Mouse (Mus musculus) v-Abl transformed pro-B cells (cell line): Measurements from ENCODE around the gene Ehbp1l1.

ENCODE experiments used
- in situ Hi-C, 2 experiments: fragments of 400-800 bp; cut with MboI; formaldehyde crosslinking; loops; one replicate each; pipeline ENCODE4 v1.15.1; 2025; ENCODE audit not compliant: unreplicated experiment in 2 of 2

Ehbp1l1 gene

DNA sequence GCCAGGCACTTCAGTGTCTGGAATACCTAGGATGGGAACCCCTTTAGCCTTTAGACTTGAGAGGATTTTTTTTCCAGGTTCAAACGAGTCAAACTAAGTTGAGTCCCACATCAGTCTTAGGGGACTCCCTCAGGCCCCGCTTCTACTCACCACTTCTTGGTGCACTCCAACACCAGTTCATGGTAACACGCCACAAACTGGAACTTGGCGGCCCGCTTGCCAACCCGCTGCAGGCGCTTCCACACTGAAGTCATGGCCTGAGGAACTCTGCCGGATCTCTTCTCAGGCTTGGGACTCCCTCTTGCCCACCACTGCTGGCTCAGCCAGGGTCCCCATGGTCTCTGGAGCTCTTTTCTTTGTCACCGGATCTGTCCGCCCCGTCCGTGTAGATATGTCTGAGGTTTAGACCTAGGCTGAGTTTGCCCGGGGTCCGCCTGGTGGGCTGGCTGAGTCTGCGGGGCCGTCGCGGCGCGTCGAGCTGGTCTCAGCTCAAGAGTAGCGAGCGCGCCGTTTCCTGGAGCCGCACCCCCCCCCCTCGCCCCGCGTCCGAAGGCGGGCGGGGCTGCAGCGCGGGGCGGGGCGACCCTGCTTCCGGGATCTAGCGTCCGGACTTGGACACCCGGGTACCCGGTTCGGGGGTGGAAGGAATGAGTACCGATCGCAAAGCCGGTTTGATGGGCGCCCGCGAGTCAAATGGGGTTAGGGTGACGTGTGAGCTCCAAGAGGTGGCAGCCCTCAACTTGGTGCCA lies at the start of gene Ehbp1l1:
TSS of gene Ehbp1l1 (minus strand) at position 551 of the 749 bp plus-strand sequence.
- in situ Hi-C loops: no loop called here

DNA sequence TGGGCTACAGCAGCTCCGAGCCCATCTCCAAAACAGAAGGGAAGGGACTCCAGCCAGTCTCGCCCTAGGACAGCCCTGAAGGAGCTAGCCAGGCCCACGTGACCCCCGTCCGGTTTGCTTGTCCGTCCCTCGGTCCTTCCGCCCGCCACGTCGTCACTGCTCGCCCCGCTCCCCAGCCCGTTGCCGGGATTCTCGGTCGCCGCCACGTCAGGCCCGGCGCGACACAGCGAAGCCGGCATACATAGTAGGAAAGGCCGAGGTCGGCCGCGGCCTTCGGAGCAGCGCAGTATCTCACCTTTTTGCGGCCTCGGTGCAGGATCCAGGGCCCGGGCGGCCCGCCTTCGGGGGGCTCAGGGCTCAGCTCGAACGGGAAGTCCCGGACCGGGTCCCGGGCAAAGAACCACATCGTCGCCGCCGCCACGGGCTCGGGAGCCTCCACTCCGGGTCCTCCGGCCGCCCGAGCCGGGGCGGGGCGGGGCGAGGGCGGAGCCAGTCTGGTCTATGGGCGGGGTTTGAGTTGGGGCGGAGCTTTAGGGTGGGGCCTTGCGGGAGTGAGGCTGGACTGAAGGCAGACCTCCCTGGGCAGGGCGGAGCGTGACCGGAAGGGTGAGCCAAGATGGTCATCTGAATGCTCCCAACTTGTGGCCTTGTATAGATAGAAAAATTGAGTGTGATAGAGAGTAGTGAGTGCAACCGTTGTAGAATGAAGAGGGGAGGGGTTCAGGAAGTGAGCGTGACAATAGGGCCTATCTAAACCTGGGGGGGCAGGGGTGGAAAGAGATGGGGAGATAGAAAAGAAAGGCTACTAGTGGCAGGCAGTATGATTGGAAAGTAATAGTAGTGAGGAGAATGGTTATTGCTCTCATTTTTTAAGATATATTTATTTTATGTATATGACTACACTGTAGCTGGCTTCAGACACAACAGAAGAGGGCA lies 45.1 kb upstream of the Ehbp1l1 start, which contains the start of gene Scyl1:
TSS of gene Scyl1 (minus strand) at position 495 of the 936 bp plus-strand sequence.
- in situ Hi-C loops: loop anchor here (5.0 to 10.0 kb wide), 2 partner anchors 39 to 66 kb away; partner anchors contain the start of gene Kcnk7 (in 1 of the 2)

DNA sequence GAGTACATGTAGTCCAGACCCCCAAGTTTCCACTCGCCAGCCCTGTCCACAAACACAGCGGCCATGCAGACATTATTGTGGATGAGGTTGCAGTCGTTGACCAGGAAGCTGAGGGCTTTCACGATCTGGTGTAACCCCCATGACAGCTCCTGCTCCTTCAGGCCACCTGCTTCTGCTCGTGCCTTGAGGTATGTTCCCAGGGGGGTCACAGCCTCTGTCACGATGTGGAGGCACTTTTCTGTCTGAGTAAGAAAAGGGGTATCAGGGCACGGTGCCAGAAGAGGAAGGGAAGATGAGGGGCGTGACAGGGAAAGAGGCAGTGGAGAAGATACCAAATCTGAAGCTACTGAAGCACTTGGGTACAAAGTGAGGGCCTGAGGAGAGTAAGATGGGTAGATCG lies 44.2 kb upstream of the Ehbp1l1 start:
- in situ Hi-C loops: loop anchor here (5.0 to 10.0 kb wide), 2 partner anchors 38 to 66 kb away; partner anchors contain the start of gene Kcnk7 (in 1 of the 2)

DNA sequence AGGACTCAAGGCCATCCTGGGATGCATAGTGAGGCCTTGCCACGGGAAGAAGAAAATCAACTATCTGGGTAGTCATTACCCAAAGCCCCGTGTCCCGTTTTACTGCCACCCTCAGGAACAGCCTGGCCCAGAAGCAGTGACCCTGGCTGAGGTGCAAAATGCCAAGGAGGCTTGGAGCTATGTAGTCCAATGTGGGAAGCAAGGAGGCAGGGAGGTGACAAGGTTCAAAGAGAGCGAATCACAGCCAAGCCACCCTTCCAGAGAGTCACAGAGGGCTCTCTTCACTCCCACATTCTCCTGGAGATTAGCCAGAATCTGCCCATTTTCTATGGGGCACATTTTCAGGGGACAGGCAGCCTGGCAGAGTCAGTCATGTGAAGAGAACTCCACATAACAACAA lies 41.2 kb upstream of the Ehbp1l1 start:
- in situ Hi-C loops: no loop called here

DNA sequence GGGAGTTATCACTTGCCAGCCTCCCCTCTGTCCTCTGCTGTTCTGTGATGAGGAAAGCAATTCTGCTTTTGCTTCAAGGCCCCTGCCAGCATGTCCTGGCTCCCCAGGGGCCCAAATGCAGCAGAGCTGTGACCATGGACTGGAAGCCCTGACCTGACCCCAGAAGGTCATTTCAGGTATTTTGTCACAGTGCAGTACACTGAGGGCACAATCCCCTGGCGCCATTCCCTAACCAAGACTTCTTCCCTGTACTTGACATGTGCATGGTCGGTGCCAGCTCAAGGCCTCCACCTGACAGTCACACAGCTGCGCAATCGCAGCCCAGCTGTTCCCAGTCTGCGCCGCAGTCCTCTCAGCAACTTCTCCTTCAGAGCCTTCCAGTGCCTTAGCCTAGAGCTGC lies 37.0 kb upstream of the Ehbp1l1 start:
- in situ Hi-C loops: no loop called here

DNA sequence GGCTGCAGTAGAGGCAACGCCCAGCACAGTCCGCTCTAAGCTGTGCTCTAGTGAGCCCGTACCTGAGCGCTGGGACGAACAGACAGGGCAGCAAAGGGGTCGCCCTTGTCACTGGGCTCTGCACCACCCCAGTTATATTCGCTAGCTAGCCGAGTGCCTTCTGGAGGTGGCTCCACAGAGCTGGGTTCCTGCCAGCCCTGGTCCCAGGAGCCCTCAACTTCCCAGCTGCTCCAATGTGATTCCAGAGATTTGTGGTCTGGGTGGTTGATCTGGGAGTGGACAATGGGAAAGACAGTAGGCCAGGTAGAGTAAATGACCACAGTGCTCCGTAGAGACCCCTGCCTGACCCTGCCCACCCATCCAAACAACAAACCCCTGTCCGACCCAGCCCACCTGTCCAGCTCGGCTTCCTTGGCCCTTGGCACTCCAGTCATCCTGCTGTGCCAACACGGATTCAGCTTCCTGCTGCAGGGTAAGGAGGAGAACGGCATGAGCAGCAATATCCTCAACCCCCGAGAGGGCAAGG lies 32.8 kb upstream of the Ehbp1l1 start:
- in situ Hi-C loops: no loop called here

DNA sequence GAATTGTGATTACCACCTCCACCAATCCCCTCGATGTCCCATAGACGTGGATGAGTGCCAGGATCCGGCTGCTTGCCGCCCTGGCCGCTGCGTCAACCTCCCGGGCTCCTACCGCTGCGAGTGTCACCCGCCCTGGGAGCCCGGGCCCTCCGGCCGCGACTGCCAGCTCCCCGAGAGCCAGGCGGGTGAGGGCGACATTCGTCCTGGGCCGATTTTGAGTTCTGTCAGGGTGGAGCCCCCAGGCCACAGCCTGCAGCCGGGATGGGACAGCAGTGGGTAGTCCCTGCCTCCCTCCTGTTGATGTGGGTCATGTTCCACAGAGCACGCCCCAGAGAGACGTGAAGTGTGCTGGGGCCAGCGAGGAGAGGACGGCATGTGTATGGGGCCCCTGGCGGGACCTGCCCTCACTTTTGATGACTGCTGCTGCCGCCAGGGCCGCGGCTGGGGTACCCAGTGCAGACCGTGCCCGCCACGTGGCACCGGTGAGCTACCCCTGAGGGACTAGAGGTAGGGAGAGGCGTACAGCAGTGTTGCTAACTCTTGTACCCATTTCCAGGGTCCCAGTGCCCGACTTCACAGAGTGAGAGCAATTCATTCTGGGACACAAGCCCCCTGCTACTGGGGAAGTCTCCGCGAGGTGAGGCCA lies 31.0 kb upstream of the Ehbp1l1 start:
- in situ Hi-C loops: no loop called here

DNA sequence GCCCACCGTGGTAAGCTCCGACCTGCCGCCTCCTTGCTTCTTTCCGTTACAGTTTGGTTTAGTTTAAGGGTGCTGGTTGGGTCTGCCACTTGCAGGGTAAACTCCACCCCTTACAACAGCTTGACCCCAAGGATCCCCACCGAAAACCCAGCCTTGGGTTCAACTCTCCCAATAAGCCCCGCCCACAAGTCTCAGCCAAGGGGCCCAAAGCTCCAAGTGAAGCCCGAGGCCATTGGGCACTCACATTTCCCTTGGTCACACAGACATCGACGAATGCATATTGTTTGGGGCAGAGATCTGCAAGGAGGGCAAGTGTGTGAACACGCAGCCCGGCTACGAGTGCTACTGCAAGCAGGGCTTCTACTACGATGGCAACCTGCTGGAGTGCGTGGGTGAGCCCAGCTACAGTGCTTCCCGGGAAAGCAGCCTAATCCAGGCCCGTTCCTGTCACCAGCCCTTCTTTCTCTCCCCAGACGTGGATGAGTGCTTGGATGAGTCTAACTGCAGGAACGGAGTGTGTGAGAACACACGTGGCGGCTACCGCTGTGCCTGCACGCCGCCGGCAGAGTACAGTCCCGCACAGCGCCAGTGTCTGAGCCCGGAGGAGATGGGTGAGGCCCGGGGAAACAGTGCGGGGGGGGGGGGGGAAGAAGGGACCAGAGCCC lies 30.3 kb upstream of the Ehbp1l1 start:
- in situ Hi-C loops: no loop called here

DNA sequence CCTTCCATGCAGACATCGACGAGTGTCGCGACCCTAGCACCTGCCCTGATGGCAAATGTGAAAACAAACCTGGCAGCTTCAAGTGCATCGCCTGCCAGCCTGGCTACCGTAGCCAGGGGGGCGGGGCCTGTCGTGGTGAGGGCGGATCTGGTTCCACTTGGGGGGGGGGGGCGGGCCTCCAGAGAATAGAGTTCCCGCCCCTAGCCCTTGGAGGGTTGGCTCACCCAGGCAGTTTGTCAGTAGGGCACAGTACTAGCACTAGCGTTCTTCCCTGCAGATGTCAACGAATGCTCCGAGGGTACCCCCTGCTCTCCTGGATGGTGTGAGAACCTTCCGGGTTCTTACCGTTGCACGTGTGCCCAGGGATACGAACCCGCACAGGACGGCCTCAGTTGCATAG lies 25.6 kb upstream of the Ehbp1l1 start:
- in situ Hi-C loops: no loop called here

DNA sequence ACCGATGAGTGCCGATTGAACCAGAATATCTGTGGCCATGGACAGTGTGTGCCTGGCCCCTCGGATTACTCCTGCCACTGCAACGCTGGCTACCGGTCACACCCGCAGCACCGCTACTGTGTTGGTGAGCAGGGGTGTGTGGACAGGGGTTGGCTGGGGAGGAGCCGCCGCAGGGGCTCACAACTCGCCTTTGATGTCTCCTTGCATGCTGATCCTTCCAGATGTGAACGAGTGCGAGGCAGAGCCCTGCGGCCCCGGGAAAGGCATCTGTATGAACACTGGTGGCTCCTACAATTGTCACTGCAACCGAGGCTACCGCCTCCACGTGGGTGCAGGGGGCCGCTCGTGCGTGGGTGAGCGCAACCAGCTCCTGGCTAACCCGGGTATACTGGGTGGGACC lies 24.8 kb upstream of the Ehbp1l1 start:
- in situ Hi-C loops: no loop called here

DNA sequence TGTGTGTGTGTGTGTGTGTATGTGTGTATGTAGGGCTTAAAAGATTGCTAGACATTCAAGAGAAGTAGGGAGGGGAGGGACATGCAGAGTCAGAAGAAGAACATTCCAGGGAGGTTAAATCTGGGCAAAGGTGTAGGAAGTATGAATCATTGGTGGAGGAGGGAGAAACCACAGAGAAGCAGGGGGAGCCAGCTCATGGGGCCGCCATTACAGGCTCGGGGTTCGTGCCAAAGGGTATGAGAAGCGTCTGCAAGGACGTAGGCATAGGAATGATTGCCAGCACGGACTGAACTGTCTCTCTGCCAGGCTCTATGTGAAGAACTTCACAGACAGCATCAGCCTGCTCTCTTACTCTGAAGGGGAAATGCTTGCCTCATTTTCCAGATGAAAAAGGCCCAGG lies 23.4 kb upstream of the Ehbp1l1 start:
- in situ Hi-C loops: no loop called here

DNA sequence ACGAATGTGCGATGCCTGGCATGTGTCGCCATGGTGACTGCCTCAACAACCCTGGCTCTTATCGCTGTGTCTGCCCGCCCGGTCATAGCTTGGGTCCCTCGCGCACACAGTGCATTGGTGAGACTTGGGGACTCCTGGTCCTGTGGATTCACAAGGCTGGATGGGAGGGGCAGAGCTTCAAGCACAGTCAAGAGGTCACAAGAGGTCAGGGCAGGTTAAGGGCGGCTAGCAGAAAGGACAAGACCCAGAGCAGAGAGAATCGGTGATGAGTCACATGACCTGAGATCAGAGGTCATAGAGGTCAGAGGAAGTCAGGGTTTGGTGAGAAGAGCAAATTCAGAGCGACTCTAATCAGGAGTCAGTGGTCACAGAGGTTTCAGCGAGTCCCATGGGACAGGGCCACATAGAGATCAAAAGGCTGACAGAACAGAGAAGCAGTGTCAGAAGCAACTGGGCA lies 20.8 kb upstream of the Ehbp1l1 start:
- in situ Hi-C loops: no loop called here

DNA sequence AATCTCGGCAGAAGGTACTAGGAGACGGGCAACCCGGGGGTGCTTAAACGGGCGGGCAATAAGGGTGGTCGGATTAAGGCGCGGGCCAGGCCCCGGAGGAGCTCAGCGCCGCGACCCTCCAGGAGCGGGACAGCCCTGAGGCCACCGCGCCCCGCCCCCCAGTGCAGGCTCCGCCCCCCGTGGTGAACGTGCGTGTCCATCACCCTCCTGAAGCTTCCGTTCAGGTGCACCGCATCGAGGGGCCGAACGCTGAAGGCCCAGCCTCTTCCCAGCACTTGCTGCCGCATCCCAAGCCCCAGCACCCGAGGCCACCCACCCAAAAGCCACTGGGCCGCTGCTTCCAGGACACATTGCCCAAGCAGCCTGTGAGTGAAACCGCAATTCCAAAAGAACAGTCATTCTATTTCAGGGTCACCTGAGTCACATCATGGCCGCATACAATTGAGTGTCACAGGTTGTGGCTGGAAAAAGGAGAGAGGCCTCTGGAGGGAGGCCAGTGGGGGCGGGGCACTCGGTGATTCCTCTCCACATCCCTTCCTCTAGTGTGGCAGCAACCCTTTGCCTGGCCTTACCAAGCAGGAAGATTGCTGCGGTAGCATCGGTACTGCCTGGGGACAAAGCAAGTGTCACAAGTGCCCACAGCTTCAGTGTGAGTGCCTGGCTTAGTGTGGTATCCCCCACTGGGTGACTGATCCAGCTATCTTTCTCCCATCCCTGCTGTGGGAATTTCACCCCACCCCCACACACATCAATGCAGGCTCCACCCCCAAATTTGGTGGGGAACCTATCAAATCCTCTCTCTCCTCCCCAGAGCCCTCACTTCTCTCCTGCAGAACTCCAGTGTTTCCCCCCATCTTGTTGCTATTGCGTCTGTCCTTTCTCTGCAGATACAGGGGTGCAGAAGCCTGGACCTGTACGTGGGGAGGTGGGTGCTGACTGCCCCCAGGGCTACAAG lies 19.9 kb upstream of the Ehbp1l1 start:
- in situ Hi-C loops: no loop called here

DNA sequence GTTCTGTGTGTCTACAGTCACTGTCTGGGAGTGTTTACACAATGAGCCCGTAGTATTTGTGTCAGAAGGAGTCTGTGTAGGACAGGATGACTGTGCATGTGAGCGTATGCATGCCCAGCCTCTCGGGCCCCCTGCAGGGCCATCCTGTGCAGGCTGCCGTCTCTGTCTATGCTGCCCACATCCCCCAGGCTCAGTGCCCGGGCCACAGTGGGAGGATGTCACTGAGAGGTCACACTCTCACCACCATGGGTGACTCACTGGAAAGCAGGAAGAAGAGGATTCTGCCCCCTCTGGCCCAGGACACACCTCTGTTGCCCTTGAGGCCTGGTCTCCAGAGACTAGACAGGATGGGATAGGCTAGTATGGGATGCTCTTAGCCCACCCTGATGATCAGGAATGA lies 17.5 kb upstream of the Ehbp1l1 start:
- in situ Hi-C loops: no loop called here

DNA sequence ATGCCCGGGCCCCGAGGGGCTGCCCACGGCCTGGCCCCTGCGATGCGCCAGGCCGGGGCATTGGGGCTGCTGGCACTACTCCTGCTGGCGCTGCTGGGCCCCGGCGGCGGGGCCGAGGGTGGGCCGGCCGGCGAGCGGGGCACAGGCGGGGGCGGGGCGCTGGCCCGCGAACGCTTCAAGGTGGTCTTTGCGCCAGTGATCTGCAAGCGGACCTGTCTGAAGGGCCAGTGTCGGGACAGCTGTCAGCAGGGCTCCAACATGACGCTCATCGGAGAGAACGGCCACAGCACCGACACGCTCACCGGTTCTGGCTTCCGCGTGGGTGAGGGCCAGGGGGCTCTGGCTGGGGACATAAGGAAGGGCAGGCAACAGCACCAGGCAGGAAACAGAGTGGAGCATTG lies 16.1 kb upstream of the Ehbp1l1 start:
- in situ Hi-C loops: no loop called here

DNA sequence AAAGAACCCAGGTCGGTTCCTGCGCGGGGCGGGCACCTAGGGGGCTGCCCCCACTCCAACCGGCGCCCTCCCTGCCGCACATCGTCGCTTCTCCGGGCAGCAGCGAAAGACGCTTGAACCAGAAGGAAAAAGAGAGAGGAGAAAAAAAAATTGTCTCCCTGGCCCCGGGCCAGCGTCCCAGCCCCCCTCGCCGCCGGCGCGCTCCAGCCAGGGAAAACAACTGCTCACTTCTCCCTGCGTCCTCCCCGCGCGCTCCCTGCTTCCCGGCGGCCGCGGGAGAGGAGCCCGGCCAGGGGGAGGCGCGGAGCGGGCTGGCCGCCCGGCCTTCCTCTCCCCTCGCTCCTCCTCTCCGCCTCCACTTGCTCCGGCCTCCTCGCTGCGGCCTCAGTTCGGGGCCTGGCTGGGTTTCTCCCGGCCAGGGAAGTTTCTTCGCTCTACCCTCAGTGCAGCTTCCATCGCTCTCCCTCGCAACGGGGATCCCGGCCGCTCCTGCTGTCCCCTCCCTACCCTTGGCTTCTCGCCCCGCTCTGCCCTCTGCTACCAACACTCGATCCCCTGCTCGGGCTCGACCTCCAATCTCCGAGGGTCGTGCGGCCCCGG lies 15.6 kb upstream of the Ehbp1l1 start:
- in situ Hi-C loops: no loop called here

DNA sequence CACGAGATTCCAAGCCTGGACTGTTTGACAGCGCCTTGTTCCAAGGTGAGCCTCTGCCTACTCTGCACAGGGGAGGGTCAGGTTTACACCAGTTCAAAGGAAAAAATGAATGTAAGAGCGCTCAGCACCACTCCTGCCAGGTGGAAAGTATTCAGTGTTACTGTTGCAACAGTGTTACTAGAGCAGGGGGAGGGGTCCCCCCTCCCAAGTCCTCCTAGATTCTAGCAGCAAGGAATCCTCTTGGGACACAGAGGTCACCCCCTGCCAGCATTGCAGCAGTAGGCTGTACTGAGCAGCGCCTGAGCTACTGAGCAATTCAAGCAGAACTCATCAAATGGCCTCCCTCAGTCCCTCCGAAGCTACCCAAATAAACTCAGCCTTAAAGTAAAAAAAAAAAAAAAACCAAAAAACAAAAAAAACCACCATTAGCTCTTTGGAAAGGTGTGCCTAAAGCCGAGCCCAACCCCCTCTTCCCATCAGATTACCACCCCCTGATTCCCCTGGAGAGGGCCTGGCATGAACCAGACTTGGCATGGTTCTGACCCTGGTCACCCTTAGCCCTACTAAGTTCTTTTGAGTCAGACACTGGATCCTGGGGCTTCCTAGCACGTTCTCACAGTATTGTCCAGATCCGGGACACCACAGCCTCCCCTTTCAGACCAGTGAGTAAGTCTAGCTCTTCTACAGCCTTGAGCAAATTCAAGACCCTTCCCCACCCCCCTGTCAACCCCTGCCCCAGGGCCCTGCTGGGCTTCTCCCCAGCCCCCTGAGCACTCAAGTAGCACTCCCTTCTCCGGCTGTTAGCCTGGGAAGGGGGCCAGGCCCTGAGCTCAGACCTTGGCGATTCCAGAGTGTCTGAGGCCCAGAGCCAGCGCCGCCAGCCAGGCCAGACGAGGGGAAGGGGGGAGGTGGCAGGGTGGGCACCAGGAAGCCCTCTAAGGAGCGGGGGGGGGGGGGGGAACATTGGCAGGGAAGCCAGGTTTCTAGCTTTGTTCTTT lies 14.5 kb upstream of the Ehbp1l1 start, which contains the start of gene Ltbp3:
TSS of gene Ltbp3 (plus strand) at position 585 of the 998 bp plus-strand sequence.
- in situ Hi-C loops: no loop called here
